Mouse (Mus musculus): Measurements from ENCODE around the gene Sap30. TPM values are rescaled to one million over a fixed set of nuclear protein-coding genes. Genes with fewer than 3 reads are reported as not detected.
A peak's percentile ranks its signal among the peaks of the same experiment; 100 is the strongest.
"Not testable (repeated sequence)": the region's sequence is repeated elsewhere in the genome, so short reads cannot be mapped to it uniquely, and the experiment has no call there.

Sap30 gene
- polyA plus RNA-seq, 1 experiment, result 19.4 TPM

- TF ChIP-seq CTCF (IDR thresholded peaks at IDR 0.05; ENCODE audit: borderline replicate concordance, control insufficient read depth, extremely low read depth, insufficient read depth, low read length, poor library complexity) (no peak), POLR2A (IDR thresholded peaks at IDR 0.05; ENCODE audit: control insufficient read depth, extremely low read depth, insufficient read depth, low read length, poor library complexity) (no peak)
- Histone ChIP-seq H3K27me3 (ENCODE audit: control insufficient read depth, insufficient read depth, low read length) (no peaks in the 10 kb centered on the region), H3K27ac (ENCODE audit: control insufficient read depth, insufficient read depth, low read length) (no peak overlapping the region), H3K4me1 (replicated peaks; ENCODE audit: control insufficient read depth, insufficient read depth, low read length) (no peaks in the 10 kb centered on the region), H3K36me3 (ENCODE audit: control insufficient read depth, insufficient read depth, low read length) (no peaks in the 10 kb centered on the region), H3K4me3 (ENCODE audit: control insufficient read depth, insufficient read depth, low read length) (no peak overlapping the region)
- no peak for DNase-seq
- WGBS, result 96% methylated on average over 4 of the region's 4 CpGs
Measured at GRCm38 (mm10) chr8:57451896-57452295, 35.8 kb downstream of the Sap30 start.

- Histone ChIP-seq H3K27me3 (ENCODE audit: control insufficient read depth, insufficient read depth, low read length) (no peaks in the 10 kb centered on the region), H3K4me1 (replicated peaks; ENCODE audit: control insufficient read depth, insufficient read depth, low read length) (no peaks in the 10 kb centered on the region), H3K4me3 (ENCODE audit: control insufficient read depth, insufficient read depth, low read length) (no peak overlapping the region), H3K27ac (ENCODE audit: control insufficient read depth, insufficient read depth, low read length) (no peak overlapping the region), H3K36me3 (ENCODE audit: control insufficient read depth, insufficient read depth, low read length) (no peaks in the 10 kb centered on the region)
- no peak for DNase-seq
- 94% methylated on average over 7 of the region's 7 CpGs for WGBS
- TF ChIP-seq CTCF (IDR thresholded peaks at IDR 0.05; ENCODE audit: borderline replicate concordance, control insufficient read depth, extremely low read depth, insufficient read depth, low read length, poor library complexity) (no peak), POLR2A (IDR thresholded peaks at IDR 0.05; ENCODE audit: control insufficient read depth, extremely low read depth, insufficient read depth, low read length, poor library complexity) (no peak)
Measured at GRCm38 (mm10) chr8:57450726-57451125, 36.9 kb downstream of the Sap30 start.

- not testable (repeated sequence) for DNase-seq; H3K36me3 ChIP-seq (ENCODE audit: control insufficient read depth, insufficient read depth, low read length); H3K4me1 ChIP-seq (replicated peaks; ENCODE audit: control insufficient read depth, insufficient read depth, low read length); H3K4me3 ChIP-seq (ENCODE audit: control insufficient read depth, insufficient read depth, low read length); H3K27me3 ChIP-seq (ENCODE audit: control insufficient read depth, insufficient read depth, low read length); H3K27ac ChIP-seq (ENCODE audit: control insufficient read depth, insufficient read depth, low read length)
- 83% methylated on average over 5 of the region's 5 CpGs for WGBS
Measured at GRCm38 (mm10) chr8:57445901-57446300, 41.8 kb downstream of the Sap30 start.

- TF ChIP-seq POLR2A (IDR thresholded peaks at IDR 0.05; ENCODE audit: control insufficient read depth, extremely low read depth, insufficient read depth, low read length, poor library complexity) (no peak), CTCF (IDR thresholded peaks at IDR 0.05; ENCODE audit: borderline replicate concordance, control insufficient read depth, extremely low read depth, insufficient read depth, low read length, poor library complexity) (no peak)
- Histone ChIP-seq H3K4me1 (replicated peaks; ENCODE audit: control insufficient read depth, insufficient read depth, low read length) (no peaks in the 10 kb centered on the region), H3K27me3 (ENCODE audit: control insufficient read depth, insufficient read depth, low read length) (no peaks in the 10 kb centered on the region), H3K4me3 (ENCODE audit: control insufficient read depth, insufficient read depth, low read length) (no peak overlapping the region), H3K27ac (ENCODE audit: control insufficient read depth, insufficient read depth, low read length) (no peak overlapping the region), H3K36me3 (ENCODE audit: control insufficient read depth, insufficient read depth, low read length) (no peaks in the 10 kb centered on the region)
- WGBS, result 85% methylated on average over 4 of the region's 4 CpGs
- DNase-seq, result no peak
Measured at GRCm38 (mm10) chr8:57443289-57443688, 44.4 kb downstream of the Sap30 start.

GRCm38 (mm10) chr8:57441556-57441955, 46.1 kb downstream of the Sap30 start:
- H3K36me3 ChIP-seq (ENCODE audit: control insufficient read depth, insufficient read depth, low read length), result no peaks in the 10 kb centered on the region
- H3K27ac ChIP-seq (ENCODE audit: control insufficient read depth, insufficient read depth, low read length), result no peak overlapping the region
- no peak for TF ChIP-seq CTCF (IDR thresholded peaks at IDR 0.05; ENCODE audit: borderline replicate concordance, control insufficient read depth, extremely low read depth, insufficient read depth, low read length, poor library complexity)
- TF ChIP-seq POLR2A (IDR thresholded peaks at IDR 0.05; ENCODE audit: control insufficient read depth, extremely low read depth, insufficient read depth, low read length, poor library complexity), result no peak
- DNase-seq, result no peak
- H3K4me1 ChIP-seq (replicated peaks; ENCODE audit: control insufficient read depth, insufficient read depth, low read length), result no peaks in the 10 kb centered on the region
- no peaks in the 10 kb centered on the region for H3K27me3 ChIP-seq (ENCODE audit: control insufficient read depth, insufficient read depth, low read length)
- WGBS, result 56% methylated on average over 5 of the region's 5 CpGs
- H3K4me3 ChIP-seq (ENCODE audit: control insufficient read depth, insufficient read depth, low read length), result no peak overlapping the region

- no peak for DNase-seq
- H3K4me1 ChIP-seq (replicated peaks; ENCODE audit: control insufficient read depth, insufficient read depth, low read length), result peaks cover 3% of the 10 kb centered on the region
- H3K4me3 ChIP-seq (ENCODE audit: control insufficient read depth, insufficient read depth, low read length), result no peak overlapping the region
- H3K36me3 ChIP-seq (ENCODE audit: control insufficient read depth, insufficient read depth, low read length), result no peaks in the 10 kb centered on the region
- TF ChIP-seq POLR2A (IDR thresholded peaks at IDR 0.05; ENCODE audit: control insufficient read depth, extremely low read depth, insufficient read depth, low read length, poor library complexity) (no peak), CTCF (IDR thresholded peaks at IDR 0.05; ENCODE audit: borderline replicate concordance, control insufficient read depth, extremely low read depth, insufficient read depth, low read length, poor library complexity) (no peak)
- no peak overlapping the region for H3K27ac ChIP-seq (ENCODE audit: control insufficient read depth, insufficient read depth, low read length)
- H3K27me3 ChIP-seq (ENCODE audit: control insufficient read depth, insufficient read depth, low read length), result no peaks in the 10 kb centered on the region
- 23% methylated on average over 4 of the region's 4 CpGs for WGBS
Measured at GRCm38 (mm10) chr8:57441131-57441530, 46.5 kb downstream of the Sap30 start.

GRCm38 (mm10) chr8:57436437-57436796, 51.2 kb downstream of the Sap30 start:
- TF ChIP-seq CTCF (IDR thresholded peaks at IDR 0.05; ENCODE audit: borderline replicate concordance, control insufficient read depth, extremely low read depth, insufficient read depth, low read length, poor library complexity), result no peak
- TF ChIP-seq POLR2A (IDR thresholded peaks at IDR 0.05; ENCODE audit: control insufficient read depth, extremely low read depth, insufficient read depth, low read length, poor library complexity), result no peak
- no peak for DNase-seq
- WGBS, result 35% methylated on average over 9 of the region's 9 CpGs
- Histone ChIP-seq H3K27me3 (ENCODE audit: control insufficient read depth, insufficient read depth, low read length) (no peaks in the 10 kb centered on the region), H3K4me3 (ENCODE audit: control insufficient read depth, insufficient read depth, low read length) (no peak overlapping the region), H3K4me1 (replicated peaks; ENCODE audit: control insufficient read depth, insufficient read depth, low read length) (peaks cover 10% of the 10 kb centered on the region), H3K27ac (ENCODE audit: control insufficient read depth, insufficient read depth, low read length) (0 out of 2 replicates have a peak overlapping the region, but pooled peaks have one; percentile 15), H3K36me3 (ENCODE audit: control insufficient read depth, insufficient read depth, low read length) (no peaks in the 10 kb centered on the region)
